17 mouse cellular contexts compared by ENCODE assay signal in the genomic region with DNA sequence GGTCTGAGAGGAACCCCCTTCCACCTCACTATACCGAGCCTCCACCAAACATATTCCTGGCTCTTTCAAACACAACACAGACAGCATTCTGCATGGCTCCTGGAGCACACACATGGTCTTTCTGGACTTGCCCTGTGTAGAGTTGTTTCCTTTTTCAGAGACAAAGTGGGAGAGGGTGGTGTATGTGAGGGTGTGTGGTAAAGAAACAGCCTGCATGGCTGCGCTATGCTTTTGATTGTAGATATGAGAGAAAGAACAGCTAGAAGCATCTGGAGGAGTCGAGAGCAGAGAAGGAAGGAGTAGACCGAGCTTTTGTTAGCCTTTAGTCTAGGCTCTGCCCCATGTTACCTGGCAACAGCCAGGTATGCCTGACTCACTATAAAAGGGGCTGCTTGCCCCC. TPM values are rescaled to one million over a fixed set of nuclear protein-coding genes. Genes with fewer than 3 reads are reported as not detected.
"Had no signal": no experiment of that assay in that cellular context is flagged by ENCODE, and none has a peak within 500 bp of the region (broad histone marks: within the 10 kb centered on the region; RNA-seq: fewer than 3 reads in every experiment).

No protein-coding gene starts in this region.

- H3K9ac ChIP-seq: liver, embryonic 13.5 days; neural tube, embryonic 12.5 days; neural tube, embryonic 15.5 days; stomach, embryonic 15.5 days had no signal

- H3K4me2 ChIP-seq: liver, embryonic 13.5 days; neural tube, embryonic 12.5 days; neural tube, embryonic 15.5 days; stomach, embryonic 15.5 days had no signal

- H3K4me1 ChIP-seq: liver, embryonic 13.5 days; neural tube, embryonic 12.5 days had no signal

- H3K36me3 ChIP-seq: liver, embryonic 13.5 days; neural tube, embryonic 12.5 days; neural tube, embryonic 15.5 days; stomach, embryonic 15.5 days had no signal

- H3K27me3 ChIP-seq: liver, embryonic 13.5 days; neural tube, embryonic 12.5 days; neural tube, embryonic 15.5 days; stomach, embryonic 15.5 days had no signal

- DNase-seq: kidney, adult 2 months; kidney, postnatal 25 days; layer of hippocampus, adult 9-11 months; liver, embryonic 13.5 days; lung, adult 2 months; lung, postnatal 14 days; right cerebral cortex, postnatal 25 days; spleen, adult 18-20 months; thymus, postnatal 25 days had no signal

- H3K4me3 ChIP-seq: layer of hippocampus, adult 2 months; liver, embryonic 13.5 days; neural tube, embryonic 12.5 days; neural tube, embryonic 15.5 days; stomach, embryonic 15.5 days had no signal

- H3K27ac ChIP-seq: kidney, postnatal 0 days; layer of hippocampus, adult 2 months; liver, embryonic 13.5 days; neural tube, embryonic 12.5 days; neural tube, embryonic 15.5 days; stomach, embryonic 15.5 days had no signal

- H3K9me3 ChIP-seq: liver, embryonic 13.5 days; neural tube, embryonic 12.5 days; neural tube, embryonic 15.5 days; stomach, embryonic 15.5 days had no signal

RNA-seq across cellular contexts. Expression of a gene that starts 10.5 kb away (rescaled TPM):
- total RNA-seq: layer of hippocampus, adult 2 months; left cerebral cortex, postnatal 36 days; liver, adult 2 months had no signal
- polyA plus RNA-seq: kidney, embryonic 14.5 days had no signal
